Mouse (Mus musculus) monocyte, adult 59 days (primary cell): ENCODE measurements around the gene Uqcr11. TPM values are rescaled to one million over a fixed set of nuclear protein-coding genes. Genes with fewer than 3 reads are reported as not detected.

Experiments
- total RNA-seq, 2 experiments: library from RNA; stranded (reverse); gene quantifications; one replicate each; pipeline ENCODE4 v1.2.4; 2023

Gene Uqcr11
- total RNA-seq = 10 to 100 TPM; 87.0 to 91.8 TPM

DNA sequence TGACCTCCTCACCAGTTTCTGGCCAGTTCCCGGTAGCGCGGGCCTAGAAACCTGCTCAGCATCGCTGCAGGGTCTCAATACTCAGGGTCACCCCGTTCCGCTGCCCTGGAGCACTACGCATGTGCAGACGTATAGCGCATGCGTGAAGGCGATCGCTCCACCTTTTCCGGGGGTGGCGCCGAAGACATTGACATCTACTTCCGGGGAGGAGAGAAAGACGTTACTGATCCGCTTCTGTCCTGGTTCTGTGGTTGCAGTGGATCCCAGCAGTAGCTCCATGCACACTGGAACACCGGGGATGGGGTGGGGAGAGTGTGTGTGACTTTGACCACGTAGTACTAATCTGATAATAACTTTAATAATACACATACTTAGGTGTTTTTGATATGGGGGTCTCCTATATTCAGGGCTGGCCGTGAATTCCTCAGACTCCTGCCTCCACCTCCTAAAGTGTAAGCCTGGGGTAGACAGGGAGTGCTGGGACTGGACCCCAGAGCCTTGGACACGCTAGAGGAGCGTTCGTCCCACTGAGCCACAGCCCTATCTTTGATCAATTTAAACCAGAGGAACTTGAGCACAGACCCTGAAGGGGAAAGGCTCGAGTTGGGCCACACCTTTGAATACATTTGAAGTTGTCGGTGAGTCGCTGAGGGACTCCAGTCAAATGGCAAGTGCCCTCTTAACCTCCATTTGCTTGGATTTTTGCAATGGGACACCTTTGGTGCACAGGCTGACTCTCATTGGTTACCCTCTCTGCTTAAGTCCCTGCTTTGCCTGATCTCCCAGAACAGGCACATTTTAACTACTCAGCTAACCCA lies at the start of gene Uqcr11:
Uqcr11 (minus strand) TSS at position 147 of the 818 bp plus-strand sequence.

DNA sequence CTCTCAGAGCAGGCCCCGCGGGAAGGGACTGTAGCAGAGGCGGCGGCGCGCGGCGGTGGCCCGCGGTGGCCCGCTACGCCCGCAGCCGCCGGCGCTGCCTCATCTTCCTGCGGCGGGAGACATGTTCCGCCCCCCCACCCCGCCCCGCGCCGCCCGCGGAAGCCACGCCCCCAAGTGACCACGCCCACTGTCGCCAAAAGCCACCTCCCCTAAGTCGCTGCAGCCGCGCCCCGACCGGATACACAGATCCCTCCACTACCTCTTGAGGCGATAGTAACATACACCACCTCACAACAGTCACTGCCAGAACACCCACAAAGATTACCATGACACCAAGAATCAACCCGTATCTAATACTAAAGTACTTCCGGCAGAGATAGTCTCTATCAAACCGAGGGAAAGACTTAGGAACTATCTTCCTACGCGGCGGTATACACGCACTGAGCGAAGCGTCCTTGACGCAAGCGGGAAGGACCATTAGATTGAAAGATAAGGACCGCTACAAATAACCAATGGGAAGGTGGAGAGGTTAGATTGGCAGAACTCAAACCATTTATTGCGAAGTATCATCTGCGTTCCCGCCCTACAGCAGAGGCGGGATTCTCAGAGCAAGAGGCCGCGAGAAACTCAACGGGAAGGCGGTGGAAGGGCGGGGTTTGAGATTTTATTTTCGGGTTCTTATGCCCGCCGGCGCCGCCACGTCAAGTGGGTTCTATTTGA lies 27.0 kb upstream of the Uqcr11 start, which contains the start of gene Tcf3:
Tcf3 (minus strand) TSS at position 135 of the 720 bp plus-strand sequence.

DNA sequence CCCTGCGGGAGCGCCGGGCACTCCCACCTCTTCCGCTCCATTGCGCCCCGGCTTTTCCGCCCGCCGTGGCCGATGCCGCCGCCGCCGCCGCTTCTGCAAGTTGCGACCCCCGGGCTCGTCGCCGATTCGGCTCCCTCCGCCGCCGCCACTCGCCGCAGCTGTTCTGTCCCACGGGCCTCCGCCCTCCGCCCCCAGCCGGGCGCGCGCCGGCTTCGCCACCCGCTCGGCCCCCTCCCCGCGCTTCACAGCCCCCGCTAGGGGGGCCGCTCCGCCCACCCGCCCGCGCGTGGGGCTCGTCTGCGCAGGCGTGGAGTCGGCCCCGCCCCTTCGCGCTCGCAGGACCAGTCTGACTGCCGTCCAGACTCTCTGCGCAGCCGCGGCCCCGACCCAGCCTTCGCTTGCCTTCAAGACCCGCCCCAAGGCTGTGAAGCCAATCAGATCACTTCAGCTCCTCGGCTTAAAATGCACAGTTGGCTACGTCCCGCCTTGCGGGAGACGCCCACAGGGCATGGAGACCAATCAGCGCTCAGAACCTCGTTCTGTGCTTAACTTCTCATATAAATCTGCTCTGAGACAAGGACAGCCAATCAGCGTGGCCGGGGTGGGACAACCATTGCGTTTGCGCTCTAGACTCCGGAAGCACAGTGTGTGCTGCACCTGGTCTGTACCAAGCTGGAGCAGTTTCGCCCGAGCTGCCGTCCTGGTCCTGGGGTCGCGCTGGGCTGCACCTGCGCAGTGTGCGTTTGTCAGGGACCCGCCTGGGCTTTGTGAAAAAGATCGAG lies 7.2 kb downstream of the Uqcr11 start, which contains the start of gene Mbd3:
Mbd3 (minus strand) TSS at position 360 of the 782 bp plus-strand sequence.

DNA sequence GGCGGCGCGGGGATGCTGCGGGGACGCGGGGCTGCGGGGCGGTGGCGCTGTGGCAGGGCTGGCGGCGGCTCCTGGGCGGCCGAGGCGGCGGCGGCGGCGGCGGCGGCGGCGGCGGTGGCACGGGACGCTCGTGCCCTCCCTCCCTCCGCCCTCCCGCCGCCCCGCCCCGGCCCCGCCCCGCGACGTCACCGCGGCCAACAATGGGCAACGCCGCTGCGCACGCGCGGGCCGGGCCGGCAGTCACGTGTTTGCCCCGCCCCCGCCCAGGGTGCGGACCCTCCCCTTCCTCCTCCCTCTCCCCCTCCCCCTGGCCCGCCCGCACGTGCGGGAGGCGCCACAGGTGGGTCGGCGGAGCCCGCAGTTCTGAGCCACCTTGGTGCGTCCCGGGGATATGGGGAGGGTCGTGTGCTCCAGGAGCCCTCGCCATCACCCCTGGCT lies 19.1 kb downstream of the Uqcr11 start, which contains the start of gene Mex3d:
Mex3d (minus strand) TSS at position 138 of the 438 bp plus-strand sequence.

DNA sequence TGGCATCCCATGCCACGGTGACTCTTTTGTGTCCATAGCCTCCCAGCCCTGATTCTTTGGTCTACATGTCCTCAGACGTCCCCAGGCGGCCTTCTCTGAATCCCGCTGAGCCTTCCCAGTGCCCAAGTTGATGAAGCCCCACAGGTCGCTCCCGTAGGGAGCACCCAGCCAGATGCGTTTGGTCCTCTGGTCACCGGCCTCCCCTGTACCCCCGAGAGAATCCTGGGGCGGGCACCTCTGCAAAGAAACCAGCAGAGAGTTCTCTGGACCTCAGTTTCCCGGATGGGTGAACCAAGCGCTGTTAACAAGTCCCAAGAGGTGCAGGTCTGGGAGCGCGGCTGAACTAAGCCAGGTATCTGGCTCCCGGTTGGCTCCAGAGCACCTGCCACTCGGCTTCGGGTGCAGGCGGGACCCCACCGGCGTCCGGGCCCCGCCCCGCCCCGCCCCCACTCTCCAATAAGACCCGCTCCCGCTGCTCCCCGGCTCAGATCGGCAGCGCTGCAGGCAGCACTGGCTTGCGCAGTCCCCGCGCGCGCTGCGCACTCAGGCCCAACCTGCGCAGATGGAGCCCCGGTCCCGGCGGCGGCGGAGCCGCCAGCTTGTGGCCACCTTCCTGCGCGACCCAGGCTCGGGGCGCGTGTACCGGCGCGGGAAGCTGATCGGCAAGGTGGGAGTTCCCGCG lies 50.5 kb downstream of the Uqcr11 start, which contains the start of gene Plk5:
Plk5 (plus strand) TSS at position 459 of the 682 bp plus-strand sequence.

Other genes starting within 250 kb of the Uqcr11 start
- 10 to 100 TPM; 46.0 to 76.6 TPM for gene Cirbp, start 240.8 kb downstream of the Uqcr11 start, total RNA-seq
- gene 1600002K03Rik, start 233.9 kb downstream of the Uqcr11 start, total RNA-seq = 10 to 100 TPM; 11.8 to 19.2 TPM
- gene Efna2, start 227.3 kb downstream of the Uqcr11 start, total RNA-seq = under 1 TPM; 0.24 to 0.49 TPM
- 10 to 100 TPM; 36.1 to 46.4 TPM for gene Mum1, start 180.4 kb downstream of the Uqcr11 start, total RNA-seq
- gene Ndufs7, start 157.7 kb downstream of the Uqcr11 start, total RNA-seq = 10 to 100 TPM; 70.2 to 74.7 TPM
- 10 to 100 TPM; 12.4 to 13.8 TPM for gene Gamt, start 145.8 kb downstream of the Uqcr11 start, total RNA-seq
- 10 to 100 TPM; 83.2 to 97.3 TPM for gene Dazap1, start 145.3 kb downstream of the Uqcr11 start, total RNA-seq
- gene Rps15, start 114.4 kb downstream of the Uqcr11 start, total RNA-seq = 1,000 to 10,000 TPM; 1,532 to 1,602 TPM
- gene Apc2, start 110.9 kb downstream of the Uqcr11 start, total RNA-seq = under 1 TPM in 1 of 2 experiments, not detected in 1; 0.06 TPM
- gene 2310011J03Rik, start 86.3 kb downstream of the Uqcr11 start, total RNA-seq = 10 to 100 TPM; 26.6 to 30.0 TPM
- gene Pcsk4, start 77.3 kb downstream of the Uqcr11 start, total RNA-seq = not detected
- gene Reep6, start 76.9 kb downstream of the Uqcr11 start, total RNA-seq = not detected
- under 1 TPM; 0.63 to 0.64 TPM for gene Adamtsl5, start 58.4 kb downstream of the Uqcr11 start, total RNA-seq
- gene Plk5, start 50.4 kb downstream of the Uqcr11 start, total RNA-seq = not detected
- gene Mex3d, start 19.2 kb downstream of the Uqcr11 start, total RNA-seq = 1 to 10 TPM; 9.4 to 9.6 TPM
- 10 to 100 TPM; 51.5 to 54.6 TPM for gene Mbd3, start 7.3 kb downstream of the Uqcr11 start, total RNA-seq
- gene Tcf3, start 26.8 kb upstream of the Uqcr11 start, total RNA-seq = 10 to 100 TPM; 45.8 to 51.3 TPM
- not detected for gene Onecut3, start 88.0 kb upstream of the Uqcr11 start, total RNA-seq
- gene Atp8b3, start 132.3 kb upstream of the Uqcr11 start, total RNA-seq = not detected
- gene Rexo1, start 154.7 kb upstream of the Uqcr11 start, total RNA-seq = 100 to 1,000 TPM in 1 of 2 experiments, 10 to 100 TPM in 1; 98.6 to 111 TPM
- 10 to 100 TPM; 16.0 to 17.2 TPM for gene Klf16, start 170.5 kb upstream of the Uqcr11 start, total RNA-seq
- 10 to 100 TPM; 52.1 to 54.2 TPM for gene Abhd17a, start 183.5 kb upstream of the Uqcr11 start, total RNA-seq
- 10 to 100 TPM; 27.5 to 33.1 TPM for gene Scamp4, start 196.0 kb upstream of the Uqcr11 start, total RNA-seq
- gene Adat3, start 196.1 kb upstream of the Uqcr11 start, total RNA-seq = 1 to 10 TPM; 6.9 to 8.3 TPM
- gene Gm49322, start 199.2 kb upstream of the Uqcr11 start, total RNA-seq = 1 to 10 TPM; 1.5 to 2.0 TPM
- gene Csnk1g2, start 216.0 kb upstream of the Uqcr11 start, total RNA-seq = 100 to 1,000 TPM; 111 TPM